Mouse (Mus musculus): ENCODE measurements at regions not wholly inside any gene's neighbourhood (a gene's known extent, or its start where the extent isn't known, plus 50 kb on each side); places are given as distances from the start of the nearest gene placed in this dataset.

DNA sequence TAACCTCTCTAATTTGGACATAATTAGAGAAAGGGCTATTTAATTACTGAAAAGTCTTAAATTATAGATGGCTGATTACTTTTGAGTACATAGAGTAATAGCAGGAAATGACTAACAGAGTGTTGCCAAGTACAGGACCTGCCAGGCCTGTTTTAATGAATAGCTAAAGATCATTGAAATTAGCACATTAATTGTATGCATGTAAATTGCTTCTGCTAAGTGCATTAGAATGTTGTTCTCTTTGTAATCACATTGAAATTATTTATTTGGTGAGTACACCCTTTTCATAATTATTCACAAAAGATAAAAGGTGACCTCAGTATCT, 107.5 kb upstream of the Nectin3 start:
- no peaks in the 10 kb centered on the region for H3K36me3 ChIP-seq (replicated peaks; ENCODE audit: control insufficient read depth, insufficient read depth, low read depth, low read length)
- H3K9ac ChIP-seq (replicated peaks; ENCODE audit: low read length): no peak overlapping the region
- H3K27me3 ChIP-seq (ENCODE audit: control insufficient read depth, insufficient read depth, low read length): no peaks in the 10 kb centered on the region
- H3K27ac ChIP-seq (replicated peaks; ENCODE audit: low read depth, low read length): no peak overlapping the region
- no peaks in the 10 kb centered on the region for H3K4me1 ChIP-seq (ENCODE audit: control insufficient read depth, insufficient read depth, low read length)
- H3K4me3 ChIP-seq (ENCODE audit: low read depth, low read length): no peak overlapping the region
- no peak overlapping the region for H3K4me2 ChIP-seq (ENCODE audit: low read depth, low read length)
- H3K9me3 ChIP-seq (replicated peaks; ENCODE audit: control insufficient read depth, low read length): no peaks in the 10 kb centered on the region
- DNase-seq (ENCODE audit: low spot score) (no peak), ATAC-seq (replicated peaks; ENCODE audit: insufficient number of reproducible peaks, low FRiP score, low TSS enrichment, low read depth) (no peak)

DNA sequence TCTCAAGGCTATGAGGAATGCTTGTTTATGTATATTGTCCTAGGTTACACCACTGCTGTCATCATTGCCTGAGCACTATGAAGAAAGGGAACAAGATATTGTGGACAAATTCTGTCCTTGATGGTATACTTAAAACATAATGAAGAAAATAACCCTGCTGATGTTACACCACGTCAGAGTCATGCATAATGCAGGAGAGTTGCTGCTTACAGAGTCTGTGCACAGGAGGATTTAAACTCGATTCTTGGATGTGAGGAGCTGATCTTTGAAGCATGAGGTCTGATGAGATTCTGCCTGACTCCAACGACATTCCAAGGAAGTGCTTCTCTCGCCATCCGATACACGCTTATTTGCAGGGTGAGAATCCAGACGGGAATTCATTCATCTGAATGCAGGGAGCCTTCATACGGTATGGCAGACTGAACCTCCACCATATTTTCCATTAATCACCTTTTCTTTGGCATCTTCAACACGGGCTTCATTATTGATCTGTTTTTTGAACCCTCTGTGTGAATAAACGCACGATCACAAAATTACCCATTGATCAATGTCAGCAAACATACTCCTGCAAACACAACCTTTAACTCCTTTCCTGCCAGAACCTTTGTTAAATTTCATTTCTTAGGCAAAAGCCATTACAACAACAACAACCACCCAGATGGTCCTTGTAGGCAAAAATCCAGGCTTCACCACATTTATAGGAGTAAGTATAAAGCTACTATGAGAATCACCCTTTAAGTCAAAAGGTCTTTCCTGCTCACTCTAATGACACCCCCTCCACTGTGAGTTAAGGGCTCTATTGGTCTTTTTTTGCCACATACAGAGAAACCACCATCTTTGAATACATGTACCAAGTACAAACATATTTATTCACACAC, 106.9 kb upstream of the Nectin3 start:
- ATAC-seq (replicated peaks; ENCODE audit: insufficient number of reproducible peaks, low FRiP score, low TSS enrichment, low read depth): no peak
- Histone ChIP-seq H3K4me1 (ENCODE audit: control insufficient read depth, insufficient read depth, low read length) (no peaks in the 10 kb centered on the region), H3K4me2 (ENCODE audit: low read depth, low read length) (no peak overlapping the region), H3K9me3 (replicated peaks; ENCODE audit: control insufficient read depth, low read length) (no peaks in the 10 kb centered on the region), H3K36me3 (replicated peaks; ENCODE audit: control insufficient read depth, insufficient read depth, low read depth, low read length) (no peaks in the 10 kb centered on the region), H3K27me3 (ENCODE audit: control insufficient read depth, insufficient read depth, low read length) (no peaks in the 10 kb centered on the region), H3K4me3 (ENCODE audit: low read depth, low read length) (no peak overlapping the region), H3K9ac (replicated peaks; ENCODE audit: low read length) (no peak overlapping the region), H3K27ac (replicated peaks; ENCODE audit: low read depth, low read length) (no peak overlapping the region)
- DNase-seq (ENCODE audit: low spot score): no peak
- WGBS: 65% methylated on average over 11 of the region's 11 CpGs

DNA sequence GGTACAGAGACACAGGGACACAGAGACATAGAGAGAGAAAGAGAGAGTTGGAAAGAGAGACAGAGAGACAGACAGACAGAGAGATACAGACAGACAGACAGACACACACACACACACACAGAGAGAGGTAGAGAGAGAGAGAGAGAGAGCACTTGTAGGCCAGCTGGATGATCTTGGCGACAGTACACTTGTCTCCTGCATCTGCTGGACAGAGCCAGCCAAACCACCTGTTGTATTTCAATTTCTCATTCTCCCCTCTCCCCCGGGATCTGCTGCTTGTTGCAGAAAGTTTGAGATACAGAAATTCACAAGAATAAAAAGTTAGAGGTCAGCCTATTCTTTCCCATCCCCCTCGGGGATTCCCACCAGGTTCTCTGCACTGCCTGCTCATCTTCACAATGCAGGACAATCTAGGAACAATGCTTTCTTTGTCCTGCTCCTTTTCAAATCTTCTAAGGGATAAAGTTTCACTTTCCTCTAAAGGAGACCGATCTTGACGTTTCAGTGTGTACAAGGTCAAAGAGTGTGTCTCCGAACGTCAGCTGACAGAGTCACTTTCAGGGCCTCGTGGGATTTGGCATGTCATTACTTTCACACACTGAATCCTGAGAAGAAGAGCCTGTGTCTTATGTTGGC, 94.4 kb upstream of the Nectin3 start:
- Histone ChIP-seq H3K9me3 (replicated peaks; ENCODE audit: control insufficient read depth, low read length) (no peaks in the 10 kb centered on the region), H3K4me3 (ENCODE audit: low read depth, low read length) (no peak overlapping the region), H3K27me3 (ENCODE audit: control insufficient read depth, insufficient read depth, low read length) (no peaks in the 10 kb centered on the region), H3K4me2 (ENCODE audit: low read depth, low read length) (no peak overlapping the region), H3K9ac (replicated peaks; ENCODE audit: low read length) (no peak overlapping the region), H3K27ac (replicated peaks; ENCODE audit: low read depth, low read length) (no peak overlapping the region), H3K36me3 (replicated peaks; ENCODE audit: control insufficient read depth, insufficient read depth, low read depth, low read length) (no peaks in the 10 kb centered on the region), H3K4me1 (ENCODE audit: control insufficient read depth, insufficient read depth, low read length) (no peaks in the 10 kb centered on the region)
- 17% methylated on average over 8 of the region's 8 CpGs for WGBS
- DNase-seq (ENCODE audit: low spot score) (no peak), ATAC-seq (replicated peaks; ENCODE audit: insufficient number of reproducible peaks, low FRiP score, low TSS enrichment, low read depth) (no peak)

DNA sequence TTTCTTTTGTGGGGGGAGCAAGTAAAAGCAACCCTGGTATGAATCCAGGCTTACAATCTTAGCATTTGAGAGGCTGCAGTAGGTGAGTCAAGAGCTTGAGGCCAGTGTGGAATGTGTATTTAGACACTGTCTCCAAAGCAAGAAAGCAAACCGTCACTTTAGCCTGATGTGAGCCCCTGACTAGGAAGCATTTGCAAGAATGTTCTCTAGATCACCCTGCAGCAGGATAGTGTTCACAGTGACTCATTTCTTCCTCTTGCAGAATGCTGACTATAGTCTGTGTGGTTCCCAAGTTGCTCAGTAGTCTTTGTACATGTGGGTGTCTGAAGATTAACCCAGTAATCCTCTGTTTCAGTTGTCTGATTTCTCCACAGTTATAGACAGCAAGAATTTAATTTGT, 88.7 kb upstream of the Nectin3 start:
- Histone ChIP-seq H3K9me3 (replicated peaks; ENCODE audit: control insufficient read depth, low read length) (no peaks in the 10 kb centered on the region), H3K4me3 (ENCODE audit: low read depth, low read length) (no peak overlapping the region), H3K9ac (replicated peaks; ENCODE audit: low read length) (no peak overlapping the region), H3K36me3 (replicated peaks; ENCODE audit: control insufficient read depth, insufficient read depth, low read depth, low read length) (no peaks in the 10 kb centered on the region), H3K4me1 (ENCODE audit: control insufficient read depth, insufficient read depth, low read length) (no peaks in the 10 kb centered on the region), H3K27ac (replicated peaks; ENCODE audit: low read depth, low read length) (no peak overlapping the region), H3K27me3 (ENCODE audit: control insufficient read depth, insufficient read depth, low read length) (no peaks in the 10 kb centered on the region), H3K4me2 (ENCODE audit: low read depth, low read length) (no peak overlapping the region)
- DNase-seq (ENCODE audit: low spot score): no peak
- no peak for ATAC-seq (replicated peaks; ENCODE audit: insufficient number of reproducible peaks, low FRiP score, low TSS enrichment, low read depth)
- 78% methylated on average over 1 of the region's 1 CpGs for WGBS

DNA sequence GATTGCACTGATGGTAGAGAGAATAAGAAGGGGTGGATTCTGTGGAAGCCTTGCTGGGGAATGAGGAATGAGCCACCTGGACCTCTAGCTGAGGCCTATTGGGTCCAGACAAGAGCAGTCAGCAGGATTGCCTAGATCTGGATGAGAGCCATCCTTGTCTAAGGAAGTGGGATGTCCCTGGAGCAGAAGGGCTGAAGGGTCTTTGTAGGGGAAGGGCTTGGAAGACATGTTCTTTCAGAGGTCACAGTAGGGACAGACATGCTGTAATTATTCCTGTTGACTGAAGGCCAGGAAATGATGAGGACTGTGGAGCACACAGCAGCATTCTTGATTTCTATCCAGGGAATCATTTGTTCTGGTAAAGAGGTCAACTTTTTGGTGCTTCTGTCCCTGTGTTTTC, 86.2 kb upstream of the Nectin3 start:
- no peaks in the 10 kb centered on the region for H3K9me3 ChIP-seq (replicated peaks; ENCODE audit: control insufficient read depth, low read length)
- DNase-seq (ENCODE audit: low spot score): no peak
- no peaks in the 10 kb centered on the region for H3K27me3 ChIP-seq (ENCODE audit: control insufficient read depth, insufficient read depth, low read length)
- no peak overlapping the region for H3K4me2 ChIP-seq (ENCODE audit: low read depth, low read length)
- no peak overlapping the region for H3K9ac ChIP-seq (replicated peaks; ENCODE audit: low read length)
- H3K36me3 ChIP-seq (replicated peaks; ENCODE audit: control insufficient read depth, insufficient read depth, low read depth, low read length): no peaks in the 10 kb centered on the region
- no peak for ATAC-seq (replicated peaks; ENCODE audit: insufficient number of reproducible peaks, low FRiP score, low TSS enrichment, low read depth)
- H3K27ac ChIP-seq (replicated peaks; ENCODE audit: low read depth, low read length): no peak overlapping the region
- H3K4me3 ChIP-seq (ENCODE audit: low read depth, low read length): no peak overlapping the region
- H3K4me1 ChIP-seq (ENCODE audit: control insufficient read depth, insufficient read depth, low read length): no peaks in the 10 kb centered on the region

DNA sequence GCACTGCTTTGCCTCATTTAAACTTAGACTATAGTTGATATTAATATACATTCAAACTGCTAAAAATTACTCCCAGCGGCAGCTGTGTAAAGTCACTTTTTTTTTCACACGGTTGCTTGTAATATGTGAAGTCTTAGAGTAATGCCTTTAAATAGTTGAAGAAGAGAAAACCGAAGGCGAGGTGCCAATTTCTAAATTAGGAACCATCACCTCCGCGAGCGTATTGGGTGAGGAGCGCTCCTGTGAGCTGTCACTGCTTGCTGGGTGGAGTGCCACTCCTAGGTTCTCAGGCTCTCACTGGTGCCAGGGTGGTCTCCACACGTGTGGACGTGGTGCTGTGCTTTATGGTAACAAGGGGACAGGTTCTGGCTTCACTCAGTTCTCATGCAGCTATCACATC, 82.8 kb upstream of the Nectin3 start:
- no peaks in the 10 kb centered on the region for H3K27me3 ChIP-seq (ENCODE audit: control insufficient read depth, insufficient read depth, low read length)
- DNase-seq (ENCODE audit: low spot score): no peak
- no peak overlapping the region for H3K4me2 ChIP-seq (ENCODE audit: low read depth, low read length)
- no peaks in the 10 kb centered on the region for H3K36me3 ChIP-seq (replicated peaks; ENCODE audit: control insufficient read depth, insufficient read depth, low read depth, low read length)
- no peaks in the 10 kb centered on the region for H3K9me3 ChIP-seq (replicated peaks; ENCODE audit: control insufficient read depth, low read length)
- H3K27ac ChIP-seq (replicated peaks; ENCODE audit: low read depth, low read length): no peak overlapping the region
- ATAC-seq (replicated peaks; ENCODE audit: insufficient number of reproducible peaks, low FRiP score, low TSS enrichment, low read depth): no peak
- no peaks in the 10 kb centered on the region for H3K4me1 ChIP-seq (ENCODE audit: control insufficient read depth, insufficient read depth, low read length)
- WGBS: 91% methylated on average over 10 of the region's 10 CpGs
- no peak overlapping the region for H3K9ac ChIP-seq (replicated peaks; ENCODE audit: low read length)
- H3K4me3 ChIP-seq (ENCODE audit: low read depth, low read length): no peak overlapping the region

DNA sequence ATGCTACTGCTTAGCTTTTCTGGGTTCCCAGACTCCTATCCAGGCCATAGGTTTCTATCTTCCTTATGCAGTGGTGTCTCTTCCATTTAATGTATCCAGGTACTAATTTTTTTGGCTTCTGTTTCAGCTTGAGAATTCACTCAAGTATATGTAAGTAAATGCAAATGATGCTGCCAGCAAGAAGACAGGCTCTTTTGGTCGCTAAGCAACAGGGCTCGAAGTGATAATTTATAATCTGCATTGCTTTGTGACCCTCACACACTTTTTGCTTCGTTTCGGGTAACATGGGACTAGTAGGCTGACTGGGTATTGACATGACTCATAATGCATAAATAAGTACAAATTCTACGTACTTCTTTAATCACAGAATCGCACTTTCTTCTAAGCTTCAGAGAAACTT, 75.9 kb upstream of the Nectin3 start:
- H3K4me2 ChIP-seq (ENCODE audit: low read depth, low read length): no peak overlapping the region
- H3K36me3 ChIP-seq (replicated peaks; ENCODE audit: control insufficient read depth, insufficient read depth, low read depth, low read length): no peaks in the 10 kb centered on the region
- H3K4me1 ChIP-seq (ENCODE audit: control insufficient read depth, insufficient read depth, low read length): no peaks in the 10 kb centered on the region
- no peak overlapping the region for H3K9ac ChIP-seq (replicated peaks; ENCODE audit: low read length)
- WGBS: 87% methylated on average over 6 of the region's 6 CpGs
- no peak overlapping the region for H3K27ac ChIP-seq (replicated peaks; ENCODE audit: low read depth, low read length)
- no peaks in the 10 kb centered on the region for H3K27me3 ChIP-seq (ENCODE audit: control insufficient read depth, insufficient read depth, low read length)
- H3K9me3 ChIP-seq (replicated peaks; ENCODE audit: control insufficient read depth, low read length): no peaks in the 10 kb centered on the region
- DNase-seq (ENCODE audit: low spot score) (no peak), ATAC-seq (replicated peaks; ENCODE audit: insufficient number of reproducible peaks, low FRiP score, low TSS enrichment, low read depth) (no peak)
- H3K4me3 ChIP-seq (ENCODE audit: low read depth, low read length): no peak overlapping the region

DNA sequence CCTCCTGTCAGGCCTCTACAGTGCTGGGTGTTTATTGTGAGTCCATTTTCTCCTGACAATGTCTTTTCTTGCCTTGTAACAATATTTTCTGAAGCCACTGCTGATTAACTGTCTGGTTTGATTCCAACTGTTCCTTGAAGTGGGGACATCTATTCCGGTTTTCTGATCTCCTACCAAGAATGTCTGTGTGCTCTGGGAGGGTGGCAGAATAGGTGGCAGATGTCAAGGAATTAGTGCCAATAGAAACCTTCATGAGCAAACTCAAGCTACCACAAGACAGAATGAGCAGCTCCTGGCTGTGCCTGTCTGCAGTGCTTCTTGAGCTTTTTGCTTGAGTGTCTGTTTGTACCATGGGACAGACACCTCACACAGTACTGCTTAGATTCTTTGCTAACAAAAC, 69.1 kb upstream of the Nectin3 start:
- no peak overlapping the region for H3K4me3 ChIP-seq (ENCODE audit: low read depth, low read length)
- H3K9me3 ChIP-seq (replicated peaks; ENCODE audit: control insufficient read depth, low read length): no peaks in the 10 kb centered on the region
- DNase-seq (ENCODE audit: low spot score) (no peak), ATAC-seq (replicated peaks; ENCODE audit: insufficient number of reproducible peaks, low FRiP score, low TSS enrichment, low read depth) (no peak)
- no peak overlapping the region for H3K4me2 ChIP-seq (ENCODE audit: low read depth, low read length)
- no peak overlapping the region for H3K27ac ChIP-seq (replicated peaks; ENCODE audit: low read depth, low read length)
- H3K4me1 ChIP-seq (ENCODE audit: control insufficient read depth, insufficient read depth, low read length): no peaks in the 10 kb centered on the region
- no peaks in the 10 kb centered on the region for H3K36me3 ChIP-seq (replicated peaks; ENCODE audit: control insufficient read depth, insufficient read depth, low read depth, low read length)
- 77% methylated on average over 1 of the region's 1 CpGs for WGBS
- H3K27me3 ChIP-seq (ENCODE audit: control insufficient read depth, insufficient read depth, low read length): no peaks in the 10 kb centered on the region
- H3K9ac ChIP-seq (replicated peaks; ENCODE audit: low read length): no peak overlapping the region

Measured in embryonic facial prominence, embryonic 11.5 days (tissue).